Mouse (Mus musculus) layer of hippocampus, adult 9-11 months (tissue): Measurements from ENCODE around the gene Gm28635.

Experiments
- DNase-seq: peaks from one replicate; pipeline ENCODE4 v3.0.0; 2022

Gene Gm28635

GRCm38 (mm10) chr2:84579311-84579710, 98.5 kb downstream of the Gm28635 start:
- DNase-seq = no peak

GRCm38 (mm10) chr2:84574130-84574529, 103.7 kb downstream of the Gm28635 start:
- peak; percentile 14 for DNase-seq

- DNase-seq = no peak
These were observed 120.8 kb downstream of the Gm28635 start for GRCm38 (mm10) chr2:84556888-84557514.
